Mouse (Mus musculus) G1E (cell line): ENCODE measurements at regions not wholly inside any gene's neighbourhood (a gene's known extent, or its start where the extent isn't known, plus 50 kb on each side); places are given as distances from the start of the nearest gene placed in this dataset.

ENCODE experiments used
- CTCF ChIP-seq: IDR thresholded peaks from 2 replicates; pipeline ENCODE4 v1.5.1; 2012; ENCODE audit warnings: low read depth, low read length, inconsistent platforms, mixed read lengths
- GATA1 ChIP-seq: IDR thresholded peaks from 2 replicates; pipeline ENCODE4 v1.6.1; 2012; ENCODE audit warnings: borderline replicate concordance, low read length, inconsistent platforms, mixed read lengths

GRCm38 (mm10) chr6:51172856-51173619 lies 259.4 kb upstream of the Nfe2l3 start:
- TF ChIP-seq CTCF = no peak
- no peak for TF ChIP-seq GATA1
